Mouse (Mus musculus): ENCODE measurements around the gene BB287469. TPM values are rescaled to one million over a fixed set of nuclear protein-coding genes. Genes with fewer than 3 reads are reported as not detected.
"Not testable (repeated sequence)": the region's sequence is repeated elsewhere in the genome, so short reads cannot be mapped to it uniquely, and the experiment has no call there.

BB287469 gene
- not detected in 2 replicates for polyA plus RNA-seq (2015; fragmentation: Nextera tagmentation; extraction: Ambion mirVana)

GRCm38 (mm10) chr12:87816277-87816676 is at the start of gene BB287469:
Gene BB287469 (plus strand): TSS chr12:87816577.
- H3K4me3 ChIP-seq (replicated peaks); ATAC-seq (ENCODE audit: insufficient read depth); H3K4me2 ChIP-seq; H3K4me1 ChIP-seq (replicated peaks); H3K36me3 ChIP-seq (replicated peaks); H3K9me3 ChIP-seq (replicated peaks); H3K27me3 ChIP-seq; H3K27ac ChIP-seq (replicated peaks); H3K9ac ChIP-seq: not testable (repeated sequence)
- WGBS (ENCODE audit: insufficient replicate concordance): 56% methylated on average over 5 of the region's 6 CpGs

DNA sequence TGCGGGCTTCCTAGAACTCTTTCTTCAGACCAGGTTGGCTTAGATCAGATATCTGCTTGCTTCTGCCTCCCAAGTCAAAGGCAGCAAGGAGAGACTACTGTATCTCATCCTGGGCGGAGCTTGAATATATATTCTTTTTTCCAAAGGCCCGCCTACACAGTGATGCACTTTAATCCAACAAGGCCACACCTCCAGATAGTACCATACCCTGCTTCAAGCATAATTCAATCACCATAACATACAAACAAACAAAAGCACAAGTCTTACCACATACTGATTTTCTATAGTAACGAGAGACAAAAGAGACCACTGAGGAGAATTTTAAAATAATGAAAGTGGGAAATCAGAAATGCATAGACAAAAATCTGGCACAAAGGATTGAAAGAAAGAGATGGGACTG is 40.7 kb upstream of the BB287469 start, which contains the start of gene Gm21319:
TSS of gene Gm21319 (minus strand) at position 101 of the 400 bp plus-strand sequence.
- H3K4me2 ChIP-seq; H3K9ac ChIP-seq; H3K9me3 ChIP-seq (replicated peaks); H3K27ac ChIP-seq (replicated peaks); H3K36me3 ChIP-seq (replicated peaks); H3K27me3 ChIP-seq; H3K4me3 ChIP-seq (replicated peaks); H3K4me1 ChIP-seq (replicated peaks); ATAC-seq (ENCODE audit: insufficient read depth): not testable (repeated sequence)
- WGBS (ENCODE audit: insufficient replicate concordance): 64% methylated on average over 4 of the region's 4 CpGs

DNA sequence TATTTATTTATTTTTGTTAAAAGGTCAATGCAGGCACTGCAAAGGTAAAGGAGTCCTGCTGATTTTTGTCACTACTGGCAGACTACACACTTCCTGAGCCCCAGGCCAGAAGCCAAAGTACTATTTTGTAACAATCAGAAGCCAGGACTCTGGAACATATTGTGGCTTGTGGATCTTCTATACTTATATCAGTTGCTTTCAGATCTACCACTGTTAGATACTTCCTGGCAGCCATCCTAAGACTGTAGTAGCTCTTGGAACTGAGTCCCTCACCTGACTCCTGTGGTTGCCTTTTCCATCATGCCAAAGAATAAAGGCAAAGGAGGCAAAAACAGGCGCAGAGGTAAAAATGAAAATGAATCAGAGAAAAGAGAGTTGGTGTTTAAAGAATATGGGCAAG is 21.2 kb upstream of the BB287469 start, which contains the start of gene Gm21936:
TSS of gene Gm21936 (plus strand) at position 301 of the 400 bp plus-strand sequence.
- not testable (repeated sequence) for H3K4me3 ChIP-seq (replicated peaks); H3K27ac ChIP-seq (replicated peaks); H3K4me2 ChIP-seq; H3K9me3 ChIP-seq (replicated peaks); H3K9ac ChIP-seq; H3K36me3 ChIP-seq (replicated peaks); H3K27me3 ChIP-seq; ATAC-seq (ENCODE audit: insufficient read depth); H3K4me1 ChIP-seq (replicated peaks)
- 58% methylated on average over 1 of the region's 1 CpGs for WGBS (ENCODE audit: insufficient replicate concordance)

GRCm38 (mm10) chr12:87797971-87798370 is 18.4 kb upstream of the BB287469 start:
- H3K4me1 ChIP-seq (replicated peaks); H3K27me3 ChIP-seq; H3K9me3 ChIP-seq (replicated peaks); H3K27ac ChIP-seq (replicated peaks); H3K36me3 ChIP-seq (replicated peaks); H3K9ac ChIP-seq; ATAC-seq (ENCODE audit: insufficient read depth); H3K4me2 ChIP-seq; H3K4me3 ChIP-seq (replicated peaks): not testable (repeated sequence)
- WGBS (ENCODE audit: insufficient replicate concordance): 65% methylated on average over 5 of the region's 5 CpGs

- not testable (repeated sequence) for H3K36me3 ChIP-seq (replicated peaks); ATAC-seq (ENCODE audit: insufficient read depth); H3K4me3 ChIP-seq (replicated peaks); H3K4me1 ChIP-seq (replicated peaks); H3K4me2 ChIP-seq; H3K9ac ChIP-seq; H3K27me3 ChIP-seq; H3K9me3 ChIP-seq (replicated peaks); H3K27ac ChIP-seq (replicated peaks)
- WGBS (ENCODE audit: insufficient replicate concordance): 54% methylated on average over 2 of the region's 2 CpGs
Observed at GRCm38 (mm10) chr12:87842239-87842638, 25.9 kb downstream of the BB287469 start, which contains the start of gene Gm2001. Gene Gm2001 (minus strand): TSS chr12:87842339.

DNA sequence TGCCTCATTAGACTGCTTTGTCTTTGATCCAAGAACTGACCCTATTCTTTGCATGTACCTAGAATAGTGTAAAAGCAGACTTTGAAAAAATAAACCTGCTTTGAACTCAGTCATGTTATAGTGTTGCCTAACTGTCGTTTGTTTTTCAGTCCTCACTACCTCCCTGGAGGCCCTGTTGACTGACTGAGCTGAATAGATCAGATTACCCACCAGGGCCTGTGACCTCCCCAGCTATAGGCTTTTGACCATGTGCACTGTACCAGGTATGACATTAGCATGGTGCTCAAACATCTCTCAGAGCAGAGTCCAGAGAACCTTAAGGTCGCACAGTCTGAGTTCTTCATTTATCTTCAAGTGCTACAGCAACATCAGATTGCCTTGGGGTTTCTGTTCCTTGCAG is 34.3 kb downstream of the BB287469 start:
- not testable (repeated sequence) for H3K36me3 ChIP-seq (replicated peaks); H3K9ac ChIP-seq; H3K27ac ChIP-seq (replicated peaks); H3K27me3 ChIP-seq; H3K4me3 ChIP-seq (replicated peaks); H3K4me1 ChIP-seq (replicated peaks); H3K4me2 ChIP-seq; H3K9me3 ChIP-seq (replicated peaks)
- ATAC-seq (ENCODE audit: insufficient read depth): peak; percentile 62
- no CpG with 5 or more reads among the region's 2 CpGs for WGBS (ENCODE audit: insufficient replicate concordance)

GRCm38 (mm10) chr12:87856067-87856466 is 39.7 kb downstream of the BB287469 start:
- H3K4me2 ChIP-seq; ATAC-seq (ENCODE audit: insufficient read depth); H3K36me3 ChIP-seq (replicated peaks); H3K9me3 ChIP-seq (replicated peaks); H3K9ac ChIP-seq; H3K27ac ChIP-seq (replicated peaks); H3K4me3 ChIP-seq (replicated peaks); H3K4me1 ChIP-seq (replicated peaks); H3K27me3 ChIP-seq: not testable (repeated sequence)
- WGBS (ENCODE audit: insufficient replicate concordance): 46% methylated on average over 1 of the region's 1 CpGs

DNA sequence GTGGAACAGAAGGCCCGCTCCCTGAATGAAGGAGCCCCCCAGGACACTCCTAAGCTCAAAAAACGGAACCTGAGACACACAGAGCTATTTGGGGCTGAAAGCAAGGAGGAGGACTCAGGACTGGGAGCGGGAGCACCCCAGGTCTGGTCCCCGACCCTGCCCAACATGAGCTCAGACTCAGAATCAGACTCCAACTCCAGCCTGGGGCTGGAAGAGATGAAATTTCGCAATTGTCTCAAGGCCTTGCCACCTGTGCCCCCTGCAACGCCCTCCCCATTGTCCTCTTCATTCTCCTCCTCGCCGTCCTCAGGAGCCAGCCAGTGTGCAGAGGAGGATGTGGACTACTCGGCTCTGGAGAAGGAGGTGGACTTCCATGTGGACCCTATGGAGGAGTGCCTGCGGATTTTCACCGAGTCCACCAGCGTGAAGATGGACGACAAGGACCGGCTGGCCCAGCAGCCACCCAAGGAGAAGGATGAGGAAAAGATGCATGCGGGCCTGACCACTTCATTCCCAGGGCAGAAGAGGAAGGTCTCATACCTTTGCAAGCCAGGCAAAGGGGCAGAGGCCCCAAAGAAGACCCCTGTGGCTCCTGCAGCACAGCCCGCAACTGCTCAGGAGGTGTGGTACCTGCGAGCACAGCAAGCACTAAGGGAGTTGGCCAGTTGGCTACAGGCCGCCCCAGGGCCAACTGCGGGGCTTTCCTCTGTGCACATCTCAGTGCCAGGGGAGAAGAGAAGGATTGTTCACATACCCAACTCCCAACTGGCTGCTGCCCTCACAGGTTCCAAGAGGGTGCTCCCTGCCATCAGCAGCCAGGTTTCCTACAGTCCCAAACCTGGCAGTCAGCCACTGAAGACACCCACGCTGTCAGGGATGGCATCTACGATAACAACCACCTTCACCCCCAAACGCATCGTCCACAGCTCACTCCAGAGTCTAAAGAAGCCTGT is 45.6 kb downstream of the BB287469 start:
- not testable (repeated sequence) for H3K9ac ChIP-seq; H3K9me3 ChIP-seq (replicated peaks); H3K36me3 ChIP-seq (replicated peaks); ATAC-seq (ENCODE audit: insufficient read depth); H3K27me3 ChIP-seq; H3K4me2 ChIP-seq; H3K4me3 ChIP-seq (replicated peaks); H3K4me1 ChIP-seq (replicated peaks); H3K27ac ChIP-seq (replicated peaks)
- 64% methylated on average over 23 of the region's 23 CpGs for WGBS (ENCODE audit: insufficient replicate concordance)

GRCm38 (mm10) chr12:87863638-87864037 is 47.3 kb downstream of the BB287469 start:
- H3K4me3 ChIP-seq (replicated peaks); ATAC-seq (ENCODE audit: insufficient read depth); H3K4me1 ChIP-seq (replicated peaks); H3K9me3 ChIP-seq (replicated peaks); H3K36me3 ChIP-seq (replicated peaks); H3K27ac ChIP-seq (replicated peaks); H3K27me3 ChIP-seq; H3K4me2 ChIP-seq; H3K9ac ChIP-seq: not testable (repeated sequence)
- WGBS (ENCODE audit: insufficient replicate concordance): 79% methylated on average over 10 of the region's 11 CpGs

- not testable (repeated sequence) for H3K27ac ChIP-seq (replicated peaks); H3K4me3 ChIP-seq (replicated peaks); H3K27me3 ChIP-seq; ATAC-seq (ENCODE audit: insufficient read depth); H3K9me3 ChIP-seq (replicated peaks); H3K36me3 ChIP-seq (replicated peaks); H3K4me1 ChIP-seq (replicated peaks); H3K9ac ChIP-seq; H3K4me2 ChIP-seq
- 54% methylated on average over 2 of the region's 2 CpGs for WGBS (ENCODE audit: insufficient replicate concordance)
Observed at GRCm38 (mm10) chr12:87864048-87864447, 47.7 kb downstream of the BB287469 start.
